Mouse (Mus musculus): ENCODE measurements at regions not wholly inside any gene's neighbourhood (a gene's known extent, or its start where the extent isn't known, plus 50 kb on each side); places are given as distances from the start of the nearest gene placed in this dataset.

DNA sequence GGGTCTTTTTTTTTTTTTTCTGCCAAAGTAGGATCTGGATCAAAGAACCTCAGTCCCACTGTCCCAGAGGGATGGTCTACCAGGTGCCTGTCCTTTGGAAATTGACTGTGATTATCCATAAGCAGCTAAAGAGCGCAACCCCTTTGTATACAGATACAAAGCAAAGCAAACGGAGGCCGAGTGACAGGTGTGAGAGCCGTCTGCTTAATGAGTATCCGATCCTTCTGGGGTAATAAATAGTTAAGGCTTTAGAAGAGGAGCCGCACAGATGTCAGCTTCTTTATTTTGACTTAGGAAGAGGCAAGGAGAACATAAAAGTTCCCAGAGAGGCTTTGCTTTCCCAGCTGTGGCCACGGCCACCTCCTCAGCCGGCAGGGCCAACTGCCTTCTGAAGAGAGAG is 356.1 kb upstream of the Tmpo start:
- TF ChIP-seq TCF12 (IDR thresholded peaks at IDR 0.05; ENCODE audit: low read depth, low read length) = no peak
- no peak for TF ChIP-seq POLR2A (IDR thresholded peaks at IDR 0.05; ENCODE audit: low read depth, low read length)
- TF ChIP-seq USF1 (IDR thresholded peaks at IDR 0.05; ENCODE audit: low read depth, low read length) = no peak
- TF ChIP-seq CTCF (conservative IDR thresholded peaks at IDR 0.05 in 1 of 2, IDR thresholded peaks at IDR 0.05 in 1 of 2; ENCODE audit: low read depth in 2 of 2, low read length in 2 of 2) = no peak
